Mouse (Mus musculus) liver, embryonic 15.5 days (tissue): ENCODE measurements around the gene Rfx5. TPM values are rescaled to one million over a fixed set of nuclear protein-coding genes. Genes with fewer than 3 reads are reported as not detected.
"Not testable (repeated sequence)": the region's sequence is repeated elsewhere in the genome, so short reads cannot be mapped to it uniquely, and the experiment has no call there.

Experiments used
- ATAC-seq: fragments of 200-750 bp; cut with Nextera tagmentation; 2 replicates; pipeline ENCODE4 v1.8.0; 2017; ENCODE audit warnings: moderate number of reproducible peaks, mild to moderate bottlenecking, moderate library complexity; ENCODE audit not compliant: insufficient read depth
- H3K27ac ChIP-seq: fragments of 300-500 bp; sonication (generic); replicated peaks from 2 replicates; pipeline ENCODE4 v1.5.1; 2015; ENCODE audit warnings: mild to moderate bottlenecking, inconsistent platforms
- H3K27me3 ChIP-seq: fragments of 300-500 bp; sonication (generic); 2 replicates; pipeline ENCODE4 v1.6.1; 2015; ENCODE audit warnings: mild to moderate bottlenecking, inconsistent platforms
- H3K36me3 ChIP-seq: fragments of 300-500 bp; sonication (generic); replicated peaks from 2 replicates; pipeline ENCODE4 v1.6.1; 2015; ENCODE audit warnings: moderate library complexity, mild to moderate bottlenecking, inconsistent platforms
- H3K4me1 ChIP-seq: fragments of 300-500 bp; sonication (generic); replicated peaks from 2 replicates; pipeline ENCODE4 v1.6.1; 2015; ENCODE audit warnings: inconsistent platforms
- H3K4me2 ChIP-seq: fragments of 300-500 bp; sonication (generic); 2 replicates; pipeline ENCODE4 v1.6.1; 2015; ENCODE audit warnings: moderate library complexity, mild to moderate bottlenecking, inconsistent platforms
- H3K4me3 ChIP-seq: fragments of 300-500 bp; sonication (generic); replicated peaks from 2 replicates; pipeline ENCODE4 v1.5.1; 2015; ENCODE audit warnings: mild to moderate bottlenecking, inconsistent platforms
- H3K9ac ChIP-seq: fragments of 300-500 bp; sonication (generic); 2 replicates; pipeline ENCODE4 v1.6.1; 2015; ENCODE audit warnings: moderate library complexity, mild to moderate bottlenecking, inconsistent platforms
- H3K9me3 ChIP-seq: fragments of 300-500 bp; sonication (generic); replicated peaks from 2 replicates; pipeline ENCODE4 v1.6.1; 2016; ENCODE audit warnings: inconsistent platforms
- WGBS: fragments of 180-500 bp; shearing (Covaris S2); methylation state at CpG from one replicate; pipeline ENCODE4 v1.1.7; 2015; ENCODE audit warnings: mixed read lengths; ENCODE audit not compliant: insufficient replicate concordance; 5-methylcytosine and 5-hydroxymethylcytosine counted together
- polyA plus RNA-seq: library from polyadenylated mRNA; unstranded; fragments of >200 nt; fragmentation: Nextera tagmentation; extraction: Ambion mirVana; gene quantifications from 2 replicates; pipeline ENCODE4 v1.2.1, GENCODE M21; 2015

The Rfx5 gene
- polyA plus RNA-seq = 1.3 and 1.5 TPM in 2 replicates

DNA sequence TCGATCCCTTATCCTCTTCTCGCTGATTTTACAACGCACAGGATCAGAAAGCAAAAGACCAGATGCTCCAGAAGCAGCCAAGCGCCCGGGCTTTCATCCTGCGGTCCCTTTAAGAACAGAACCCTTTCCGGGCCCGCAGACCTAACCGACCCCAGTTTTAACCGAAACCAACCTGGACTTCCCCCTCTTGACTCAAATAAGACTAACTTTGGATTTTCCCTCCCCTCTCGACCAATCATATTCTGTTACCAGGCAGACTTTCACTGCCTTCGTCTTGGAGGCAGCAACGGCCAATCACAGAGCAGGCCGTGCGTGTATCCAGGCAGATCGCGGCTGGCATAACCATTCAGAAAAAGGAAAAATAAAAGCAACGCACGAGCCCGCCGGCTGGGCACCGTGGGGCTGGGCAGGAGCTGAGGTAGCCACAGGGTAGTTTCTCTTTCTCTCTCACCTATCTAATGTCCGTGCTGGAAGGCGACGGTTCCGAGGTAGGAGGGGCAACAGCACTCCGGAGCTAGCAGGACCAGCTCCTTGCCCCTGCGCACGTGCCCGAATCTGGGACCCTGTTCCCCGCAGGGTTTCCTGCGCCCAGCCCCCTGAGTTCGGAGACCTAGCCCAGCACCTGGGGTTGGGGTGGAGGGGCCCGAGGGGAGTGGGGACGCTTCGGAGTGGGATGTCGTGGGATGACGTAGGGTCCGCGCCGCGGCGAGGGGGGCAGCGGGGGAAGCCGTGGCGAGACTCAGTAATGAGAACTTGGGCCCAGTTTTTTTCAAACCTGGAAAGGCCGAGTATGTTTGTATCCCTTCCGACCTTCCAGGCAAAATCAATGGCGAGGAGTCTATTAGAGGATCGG is at the start of gene Rfx5:
TSS of gene Rfx5 (plus strand) at position 312 of the 853 bp plus-strand sequence.
- peak; percentile 92 for ATAC-seq
- Histone ChIP-seq H3K27me3 (no peaks in the 10 kb centered on the region), H3K9me3 (no peaks in the 10 kb centered on the region), H3K9ac (peak within 1 kb of the TSS; percentile 81), H3K4me2 (peak within 1 kb of the TSS; percentile 100), H3K27ac (peak within 1 kb of the TSS; percentile 77), H3K4me3 (peak within 1 kb of the TSS; percentile 79), H3K4me1 (peaks cover 41% of the 10 kb centered on the region), H3K36me3 (peaks cover 26% of the 10 kb centered on the region)
- under 1% methylated on average over 50 of the region's 50 CpGs for WGBS

DNA sequence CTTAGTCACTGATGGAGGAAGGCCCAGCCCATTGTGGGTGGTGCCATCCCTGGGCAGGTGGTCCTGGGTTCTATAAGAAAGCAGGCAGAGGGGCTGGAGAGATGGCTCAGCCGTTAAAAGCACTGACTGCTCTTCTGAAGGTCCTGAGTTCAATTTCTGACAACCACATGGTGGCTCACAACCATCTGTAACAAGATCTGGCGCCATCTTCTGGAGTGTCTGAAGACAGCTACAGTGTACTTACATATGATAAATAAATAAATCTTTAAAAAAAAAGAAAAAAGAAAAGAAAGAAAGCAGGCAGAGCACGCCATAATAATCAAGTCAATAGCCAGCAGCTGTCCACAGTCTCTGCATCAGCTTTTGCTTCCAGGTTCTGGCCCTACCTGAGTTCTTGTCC is 49.1 kb upstream of the Rfx5 start:
- H3K4me1 ChIP-seq = peaks cover 16% of the 10 kb centered on the region
- WGBS = 50% methylated on average over 3 of the region's 3 CpGs
- H3K27ac ChIP-seq, H3K9ac ChIP-seq, H3K4me2 ChIP-seq, H3K9me3 ChIP-seq, H3K36me3 ChIP-seq, H3K27me3 ChIP-seq, ATAC-seq, H3K4me3 ChIP-seq: not testable (repeated sequence)

DNA sequence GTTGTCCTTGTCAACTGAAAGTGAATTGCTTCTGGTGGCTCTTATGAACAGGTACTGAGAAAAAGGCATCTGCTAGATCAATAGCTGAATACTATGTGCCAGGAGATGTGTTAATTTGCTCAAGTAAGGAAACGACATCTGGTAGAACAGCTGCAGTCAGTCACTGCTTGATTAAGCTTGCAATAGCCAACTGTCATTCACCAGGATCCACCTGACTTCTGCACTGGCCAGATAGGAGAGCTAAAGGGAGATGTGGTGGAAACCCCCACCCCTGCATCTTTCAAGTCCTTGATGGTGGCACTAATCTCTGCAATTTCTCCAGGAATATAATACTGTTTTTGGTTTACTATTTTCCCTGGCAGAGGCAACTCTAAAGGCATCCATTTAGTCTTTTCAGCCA is 47.4 kb upstream of the Rfx5 start:
- H3K4me2 ChIP-seq = no peak overlapping the region
- no peak overlapping the region for H3K27ac ChIP-seq
- H3K9ac ChIP-seq = no peak overlapping the region
- peak; percentile 71 for ATAC-seq
- H3K4me1 ChIP-seq = peaks cover 16% of the 10 kb centered on the region
- H3K36me3 ChIP-seq = no peaks in the 10 kb centered on the region
- peaks cover 3% of the 10 kb centered on the region; the same call in 1 of the 2 replicates for H3K27me3 ChIP-seq
- H3K9me3 ChIP-seq = no peaks in the 10 kb centered on the region
- H3K4me3 ChIP-seq = no peak overlapping the region
- 23% methylated on average over 1 of the region's 1 CpGs for WGBS

DNA sequence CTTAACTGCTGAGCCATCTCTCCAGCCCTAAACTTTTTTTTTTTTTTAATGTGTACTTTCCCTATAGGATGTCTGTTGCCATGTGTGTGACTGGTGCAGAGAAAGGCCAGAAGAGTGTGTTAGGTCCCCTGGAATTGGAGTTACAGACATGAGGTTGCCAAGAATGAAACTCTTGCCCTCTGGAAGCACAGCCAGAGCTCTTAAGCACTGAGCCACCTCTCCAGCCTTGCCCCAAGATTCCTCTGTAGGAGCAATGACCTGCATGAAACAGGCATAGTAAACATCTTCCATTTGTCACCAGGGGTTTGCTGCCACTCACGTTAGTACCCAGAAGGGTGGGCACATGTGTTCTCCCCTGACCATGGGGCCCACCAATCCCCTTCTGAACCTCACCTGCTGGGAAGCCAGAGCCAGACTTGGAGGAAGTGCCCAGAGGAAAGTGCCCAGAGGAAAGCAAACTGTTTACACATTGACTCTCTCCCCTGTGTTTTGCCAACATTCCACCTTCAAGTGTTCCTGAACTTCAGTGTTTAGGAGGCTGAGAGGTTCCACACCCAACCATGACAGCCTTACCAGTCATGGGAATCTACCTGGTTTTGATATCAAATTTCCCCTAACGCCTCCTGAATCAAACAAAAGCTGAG is 42.7 kb upstream of the Rfx5 start:
- H3K9ac ChIP-seq = no peak overlapping the region
- H3K27ac ChIP-seq = no peak overlapping the region
- H3K36me3 ChIP-seq = no peaks in the 10 kb centered on the region
- peaks cover 10% of the 10 kb centered on the region for H3K4me1 ChIP-seq
- 65% methylated on average over 2 of the region's 2 CpGs for WGBS
- H3K4me3 ChIP-seq = no peak overlapping the region
- H3K4me2 ChIP-seq = no peak overlapping the region
- H3K9me3 ChIP-seq = no peaks in the 10 kb centered on the region
- no peaks in the 10 kb centered on the region for H3K27me3 ChIP-seq
- ATAC-seq = no peak

DNA sequence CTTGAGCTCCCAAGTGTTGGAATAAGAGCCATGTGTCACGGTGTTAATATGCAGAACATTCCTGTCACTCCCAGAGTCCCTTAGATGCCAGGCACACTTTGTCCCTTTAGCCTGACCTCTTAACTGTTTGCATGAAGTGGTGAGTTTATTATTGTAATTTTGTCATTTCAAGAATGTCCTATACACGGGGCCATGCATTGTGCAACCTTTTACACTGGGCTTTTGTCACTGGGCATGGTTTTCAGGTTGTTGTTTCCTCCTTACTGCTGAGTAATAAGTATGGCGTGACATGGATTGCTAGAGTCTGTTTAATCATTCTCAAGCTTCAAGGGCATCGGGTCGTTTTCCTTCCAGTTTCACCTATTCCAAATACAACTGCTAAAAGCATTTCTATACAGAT is 40.1 kb upstream of the Rfx5 start:
- Histone ChIP-seq H3K27ac (no peak overlapping the region), H3K9me3 (no peaks in the 10 kb centered on the region), H3K27me3 (no peaks in the 10 kb centered on the region), H3K9ac (no peak overlapping the region), H3K4me3 (no peak overlapping the region), H3K36me3 (no peaks in the 10 kb centered on the region), H3K4me1 (peaks cover 18% of the 10 kb centered on the region), H3K4me2 (no peak overlapping the region)
- ATAC-seq = no peak
- WGBS = 49% methylated on average over 5 of the region's 5 CpGs

DNA sequence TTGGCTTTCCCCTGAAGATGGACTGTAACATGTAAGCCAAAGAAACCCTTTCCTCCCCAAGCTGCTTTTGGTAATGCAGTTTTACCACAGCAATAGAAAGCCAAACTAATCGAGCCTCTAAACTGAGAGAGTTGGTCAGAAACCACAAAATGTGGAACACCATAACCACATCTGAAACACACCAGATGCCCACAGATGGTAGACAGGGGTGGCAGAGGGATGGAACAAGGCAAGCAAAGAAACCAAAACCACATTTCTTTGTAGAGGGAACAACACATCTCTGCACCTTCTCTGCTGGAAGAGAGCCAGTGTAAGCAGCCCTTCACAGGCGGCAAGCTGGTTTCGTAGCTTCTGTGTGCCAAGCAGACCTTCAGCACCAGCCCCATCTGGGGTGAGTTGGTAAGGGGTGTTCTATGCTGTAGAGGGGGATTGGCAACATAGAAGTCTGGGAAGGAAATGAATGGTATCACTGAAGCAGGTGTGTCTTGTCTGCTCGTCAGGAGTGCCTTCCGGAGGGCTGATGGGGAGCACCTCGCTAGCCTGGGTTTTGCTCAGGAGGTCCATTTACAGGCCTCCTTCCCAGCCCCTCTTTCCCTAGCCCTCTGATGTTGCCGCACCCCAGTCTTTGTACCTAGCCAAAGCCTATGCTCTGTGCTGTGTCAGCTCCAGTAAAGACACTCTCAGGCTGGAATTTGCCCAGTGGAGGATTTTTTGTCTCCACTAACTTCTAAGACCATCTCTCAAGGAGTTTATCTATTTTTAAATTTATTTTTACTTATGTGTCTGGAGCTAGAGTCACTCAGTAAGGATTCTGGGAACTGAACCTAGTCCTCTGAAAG is 37.8 kb upstream of the Rfx5 start:
- no peaks in the 10 kb centered on the region for H3K9me3 ChIP-seq
- H3K36me3 ChIP-seq = no peaks in the 10 kb centered on the region
- no peak overlapping the region for H3K9ac ChIP-seq
- H3K27me3 ChIP-seq = no peaks in the 10 kb centered on the region
- ATAC-seq = no peak
- no peak overlapping the region for H3K27ac ChIP-seq
- no peak overlapping the region for H3K4me3 ChIP-seq
- peaks cover 23% of the 10 kb centered on the region for H3K4me1 ChIP-seq
- H3K4me2 ChIP-seq = no peak overlapping the region
- 65% methylated on average over 7 of the region's 7 CpGs for WGBS

DNA sequence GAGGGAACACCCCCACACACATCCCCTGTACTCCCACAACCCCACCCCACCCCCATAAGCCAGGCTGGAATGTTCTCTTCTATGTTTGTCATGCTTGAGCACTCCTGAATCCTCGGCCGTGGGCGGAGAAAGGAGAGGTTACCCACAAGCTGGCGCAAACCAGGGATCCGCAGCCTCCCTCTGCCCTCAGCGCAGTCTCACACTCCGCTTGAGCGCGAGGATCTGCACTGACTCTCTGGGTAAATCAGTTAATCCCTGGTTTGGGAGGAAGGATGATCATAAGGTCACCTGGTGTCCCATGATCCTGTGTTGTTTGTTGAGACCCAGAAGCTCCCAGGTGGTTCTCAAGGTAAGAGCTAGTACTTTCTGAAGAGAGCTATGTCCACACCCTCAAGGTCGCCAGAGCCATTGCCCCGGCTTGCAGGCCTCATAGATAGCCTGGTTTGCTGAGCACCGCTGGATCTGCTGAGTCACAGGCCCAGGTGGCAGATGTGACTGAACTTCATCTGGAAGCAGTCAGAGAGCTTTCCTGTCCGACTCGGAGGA is 36.0 kb upstream of the Rfx5 start:
- H3K9ac ChIP-seq = no peak overlapping the region; the same call in 1 of the 2 replicates
- peak overlapping the region; percentile 54; the same call in 1 of the 2 replicates for H3K27ac ChIP-seq
- peak overlapping the region; percentile 27; the same call in 1 of the 2 replicates for H3K4me2 ChIP-seq
- H3K4me3 ChIP-seq = no peak overlapping the region
- peaks cover 23% of the 10 kb centered on the region for H3K4me1 ChIP-seq
- 0 out of 2 replicates have a peak, but pooled peaks cover 3% of the 10 kb centered on the region for H3K27me3 ChIP-seq
- ATAC-seq = peak; percentile 81
- no peaks in the 10 kb centered on the region for H3K36me3 ChIP-seq
- 47% methylated on average over 14 of the region's 14 CpGs for WGBS
- H3K9me3 ChIP-seq = no peaks in the 10 kb centered on the region

DNA sequence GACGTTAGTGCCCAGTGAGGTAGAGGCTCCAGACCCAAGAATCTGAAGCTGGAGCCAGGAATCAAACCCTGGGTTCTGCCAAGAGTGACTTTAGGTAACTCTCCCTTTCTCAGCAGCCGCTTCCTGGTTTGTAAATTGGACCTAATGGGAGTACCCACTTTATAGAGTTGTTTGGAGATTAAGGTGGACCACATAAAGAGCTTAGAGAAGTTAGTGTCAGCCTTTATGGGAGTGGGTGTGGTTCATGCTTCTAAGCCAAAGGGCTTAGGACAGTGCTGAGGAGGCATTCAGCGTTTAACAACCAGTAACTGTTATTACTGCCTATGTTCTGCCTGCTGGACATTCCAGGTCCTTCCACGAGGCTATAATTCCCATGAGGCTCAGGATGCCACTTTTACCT is 35.0 kb upstream of the Rfx5 start:
- no peak overlapping the region for H3K4me2 ChIP-seq
- H3K27me3 ChIP-seq = 0 out of 2 replicates have a peak, but pooled peaks cover 3% of the 10 kb centered on the region
- H3K9ac ChIP-seq = no peak overlapping the region
- no peak for ATAC-seq
- H3K4me3 ChIP-seq = no peak overlapping the region
- no peaks in the 10 kb centered on the region for H3K9me3 ChIP-seq
- WGBS = 74% methylated on average over 4 of the region's 4 CpGs
- H3K36me3 ChIP-seq = no peaks in the 10 kb centered on the region
- H3K4me1 ChIP-seq = peaks cover 25% of the 10 kb centered on the region
- no peak overlapping the region for H3K27ac ChIP-seq

DNA sequence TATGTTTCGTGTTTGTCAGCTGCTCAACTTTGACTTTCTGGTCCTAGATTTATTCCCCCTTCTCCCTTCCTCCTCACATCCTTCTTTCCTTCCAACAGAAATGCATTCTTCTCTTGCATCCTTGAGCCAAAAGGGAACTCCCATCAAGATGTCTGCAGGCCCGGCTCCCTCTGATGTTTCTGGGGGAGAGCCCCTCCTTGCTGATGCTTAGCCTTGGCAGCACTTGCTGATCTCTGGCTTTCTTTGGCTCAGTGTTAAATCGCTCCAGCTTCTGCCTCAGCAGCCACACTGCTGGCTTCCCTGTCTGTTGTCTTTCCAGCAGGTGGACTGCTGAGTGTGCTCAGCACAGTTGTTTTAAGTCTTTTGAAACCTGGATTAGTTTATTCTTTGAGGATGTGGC is 32.8 kb upstream of the Rfx5 start:
- Histone ChIP-seq H3K4me3 (no peak overlapping the region), H3K27ac (no peak overlapping the region), H3K4me1 (peaks cover 46% of the 10 kb centered on the region), H3K4me2 (no peak overlapping the region), H3K36me3 (no peaks in the 10 kb centered on the region), H3K27me3 (0 out of 2 replicates have a peak, but pooled peaks cover 3% of the 10 kb centered on the region), H3K9me3 (no peaks in the 10 kb centered on the region), H3K9ac (no peak overlapping the region)
- WGBS = 54% methylated on average over 3 of the region's 3 CpGs
- ATAC-seq = no peak

DNA sequence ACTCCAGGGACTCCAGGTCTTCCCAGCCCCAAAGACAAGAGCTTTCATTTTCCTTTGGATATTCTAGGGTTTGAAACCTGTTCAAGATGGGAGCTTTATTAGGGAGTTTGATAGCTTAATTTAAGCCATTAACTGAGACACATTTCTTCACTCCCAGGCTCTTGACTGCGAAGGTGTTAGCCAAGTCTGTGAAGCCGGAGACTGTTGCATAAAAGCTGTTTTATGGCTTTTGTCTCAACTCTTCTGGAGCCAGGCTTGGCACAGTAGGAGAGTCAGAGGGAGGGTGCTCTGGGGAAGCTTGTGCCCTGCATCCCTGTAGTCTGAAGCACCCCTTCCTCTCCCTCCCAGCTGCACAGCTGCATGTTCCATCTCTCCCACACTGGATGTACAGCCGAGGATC is 31.5 kb upstream of the Rfx5 start:
- 58% methylated on average over 3 of the region's 3 CpGs for WGBS
- Histone ChIP-seq H3K9ac (no peak overlapping the region), H3K4me1 (peaks cover 54% of the 10 kb centered on the region), H3K27ac (no peak overlapping the region), H3K4me3 (no peak overlapping the region), H3K36me3 (no peaks in the 10 kb centered on the region), H3K27me3 (0 out of 2 replicates have a peak, but pooled peaks cover 3% of the 10 kb centered on the region), H3K4me2 (no peak overlapping the region), H3K9me3 (no peaks in the 10 kb centered on the region)
- no peak for ATAC-seq
